Mouse (Mus musculus) kidney, embryonic 15.5 days (tissue): ENCODE measurements at regions not wholly inside any gene's neighbourhood (a gene's known extent, or its start where the extent isn't known, plus 50 kb on each side); places are given as distances from the start of the nearest gene placed in this dataset.

Experiments used
- ATAC-seq: fragments of 200-750 bp; cut with Nextera tagmentation; replicated peaks from 2 replicates; pipeline ENCODE4 v1.8.0; 2017; ENCODE audit warnings: moderate TSS enrichment; ENCODE audit not compliant: low FRiP score
- H3K27ac ChIP-seq: fragments of 300-500 bp; sonication (generic); 2 replicates; pipeline ENCODE4 v1.5.1; 2015; ENCODE audit warnings: mild to moderate bottlenecking, inconsistent platforms
- H3K27me3 ChIP-seq: fragments of 300-500 bp; sonication (generic); 2 replicates; pipeline ENCODE4 v1.6.1; 2015; ENCODE audit warnings: inconsistent platforms
- H3K36me3 ChIP-seq: fragments of 300-500 bp; sonication (generic); 2 replicates; pipeline ENCODE4 v1.6.1; 2015; ENCODE audit warnings: inconsistent platforms
- H3K4me1 ChIP-seq: fragments of 300-500 bp; sonication (generic); 2 replicates; pipeline ENCODE4 v1.6.1; 2015; ENCODE audit warnings: inconsistent platforms
- H3K4me2 ChIP-seq: fragments of 300-500 bp; sonication (generic); 2 replicates; pipeline ENCODE4 v1.6.1; 2015; ENCODE audit warnings: moderate library complexity, mild to moderate bottlenecking, inconsistent platforms
- H3K4me3 ChIP-seq: fragments of 300-500 bp; sonication (generic); replicated peaks from 2 replicates; pipeline ENCODE4 v1.5.1; 2015; ENCODE audit warnings: mild to moderate bottlenecking, inconsistent platforms
- H3K9ac ChIP-seq: fragments of 300-500 bp; sonication (generic); 2 replicates; pipeline ENCODE4 v1.6.1; 2015; ENCODE audit warnings: mild to moderate bottlenecking, inconsistent platforms
- H3K9me3 ChIP-seq: fragments of 300-500 bp; sonication (generic); replicated peaks from 2 replicates; pipeline ENCODE4 v1.6.1; 2016; ENCODE audit warnings: inconsistent platforms
- WGBS: fragments of 180-500 bp; shearing (Covaris S2); methylation state at CpG from one replicate; pipeline ENCODE4 v1.1.7; 2015; ENCODE audit warnings: mixed read lengths; 5-methylcytosine and 5-hydroxymethylcytosine counted together

- no peaks in the 10 kb centered on the region for H3K9me3 ChIP-seq
- H3K4me3 ChIP-seq: no peak overlapping the region
- ATAC-seq: peak; percentile 67
- no peak overlapping the region for H3K9ac ChIP-seq
- no peak overlapping the region for H3K4me2 ChIP-seq
- H3K27me3 ChIP-seq: 0 out of 2 replicates have a peak, but pooled peaks cover 8% of the 10 kb centered on the region
- H3K4me1 ChIP-seq: 0 out of 2 replicates have a peak, but pooled peaks cover 4% of the 10 kb centered on the region
- H3K36me3 ChIP-seq: no peaks in the 10 kb centered on the region
- 50% methylated on average over 10 of the region's 10 CpGs for WGBS
- no peak overlapping the region for H3K27ac ChIP-seq
Measured at GRCm38 (mm10) chr3:128087163-128087562, 191.0 kb upstream of the Fam241a start.

- Histone ChIP-seq H3K9ac (no peak overlapping the region), H3K9me3 (no peaks in the 10 kb centered on the region), H3K27ac (no peak overlapping the region), H3K4me2 (no peak overlapping the region), H3K4me3 (no peak overlapping the region), H3K27me3 (0 out of 2 replicates have a peak, but pooled peaks cover 8% of the 10 kb centered on the region), H3K36me3 (no peaks in the 10 kb centered on the region), H3K4me1 (no peaks in the 10 kb centered on the region)
- 81% methylated on average over 6 of the region's 6 CpGs for WGBS
- ATAC-seq: no peak
Measured at GRCm38 (mm10) chr3:128082463-128082862, 186.3 kb upstream of the Fam241a start.

- 76% methylated on average over 1 of the region's 1 CpGs for WGBS
- H3K4me1 ChIP-seq: no peaks in the 10 kb centered on the region
- H3K36me3 ChIP-seq: no peaks in the 10 kb centered on the region
- 0 out of 2 replicates have a peak, but pooled peaks cover 2% of the 10 kb centered on the region for H3K27me3 ChIP-seq
- no peak overlapping the region for H3K4me3 ChIP-seq
- H3K9ac ChIP-seq: no peak overlapping the region
- H3K9me3 ChIP-seq: no peaks in the 10 kb centered on the region
- no peak for ATAC-seq
- no peak overlapping the region for H3K4me2 ChIP-seq
- H3K27ac ChIP-seq: no peak overlapping the region
Measured at GRCm38 (mm10) chr3:128081430-128081829, 185.3 kb upstream of the Fam241a start.

GRCm38 (mm10) chr3:128067861-128068260, 171.7 kb upstream of the Fam241a start:
- no peaks in the 10 kb centered on the region for H3K27me3 ChIP-seq
- no peak overlapping the region for H3K9ac ChIP-seq
- H3K9me3 ChIP-seq: no peaks in the 10 kb centered on the region
- no peak overlapping the region for H3K27ac ChIP-seq
- WGBS: 78% methylated on average over 4 of the region's 4 CpGs
- no peaks in the 10 kb centered on the region for H3K4me1 ChIP-seq
- no peak overlapping the region for H3K4me2 ChIP-seq
- H3K36me3 ChIP-seq: no peaks in the 10 kb centered on the region
- no peak overlapping the region for H3K4me3 ChIP-seq
- no peak for ATAC-seq

GRCm38 (mm10) chr3:128054031-128054430, 157.9 kb upstream of the Fam241a start:
- Histone ChIP-seq H3K4me2 (no peak overlapping the region), H3K9me3 (no peaks in the 10 kb centered on the region), H3K4me1 (no peaks in the 10 kb centered on the region), H3K27me3 (no peaks in the 10 kb centered on the region), H3K9ac (no peak overlapping the region), H3K36me3 (no peaks in the 10 kb centered on the region), H3K4me3 (no peak overlapping the region), H3K27ac (no peak overlapping the region)
- ATAC-seq: no peak
- 49% methylated on average over 9 of the region's 9 CpGs for WGBS

GRCm38 (mm10) chr3:128043709-128044108, 147.6 kb upstream of the Fam241a start:
- no peak overlapping the region for H3K4me3 ChIP-seq
- H3K9me3 ChIP-seq: no peaks in the 10 kb centered on the region
- ATAC-seq: no peak
- H3K36me3 ChIP-seq: no peaks in the 10 kb centered on the region
- no peaks in the 10 kb centered on the region for H3K27me3 ChIP-seq
- H3K4me1 ChIP-seq: peaks cover 15% of the 10 kb centered on the region
- WGBS: 49% methylated on average over 3 of the region's 3 CpGs
- no peak overlapping the region for H3K4me2 ChIP-seq
- H3K9ac ChIP-seq: no peak overlapping the region
- no peak overlapping the region for H3K27ac ChIP-seq

- Histone ChIP-seq H3K4me1 (peaks cover 23% of the 10 kb centered on the region), H3K27ac (peak overlapping the region; percentile 52)
- 29% methylated on average over 12 of the region's 12 CpGs for WGBS
Measured at GRCm38 (mm10) chr3:128040407-128041115, 144.4 kb upstream of the Fam241a start.

GRCm38 (mm10) chr3:128039185-128039584, 143.1 kb upstream of the Fam241a start:
- H3K4me2 ChIP-seq: peak overlapping the region; percentile 16
- peak overlapping the region; percentile 56 for H3K27ac ChIP-seq
- peak; percentile 75 for ATAC-seq
- H3K4me1 ChIP-seq: peaks cover 23% of the 10 kb centered on the region
- 23% methylated on average over 5 of the region's 5 CpGs for WGBS
- H3K4me3 ChIP-seq: no peak overlapping the region
- H3K36me3 ChIP-seq: no peaks in the 10 kb centered on the region
- no peaks in the 10 kb centered on the region for H3K27me3 ChIP-seq
- no peak overlapping the region for H3K9ac ChIP-seq
- no peaks in the 10 kb centered on the region for H3K9me3 ChIP-seq

More at GRCm38 (mm10) chr3:128040407-128041115, 144.4 kb upstream of the Fam241a start:
- peak; percentile 90 for ATAC-seq
- Histone ChIP-seq H3K4me3 (no peak overlapping the region), H3K9me3 (no peaks in the 10 kb centered on the region), H3K4me2 (peak overlapping the region; percentile 18), H3K27me3 (no peaks in the 10 kb centered on the region), H3K9ac (no peak overlapping the region), H3K36me3 (no peaks in the 10 kb centered on the region)

- no peaks in the 10 kb centered on the region for H3K27me3 ChIP-seq
- no peak for ATAC-seq
- H3K36me3 ChIP-seq: no peaks in the 10 kb centered on the region
- H3K27ac ChIP-seq: no peak overlapping the region
- peaks cover 23% of the 10 kb centered on the region for H3K4me1 ChIP-seq
- WGBS: 41% methylated on average over 10 of the region's 10 CpGs
- H3K4me3 ChIP-seq: no peak overlapping the region
- no peaks in the 10 kb centered on the region for H3K9me3 ChIP-seq
- 0 out of 2 replicates have a peak overlapping the region, but pooled peaks have one; percentile 5 for H3K4me2 ChIP-seq
- no peak overlapping the region for H3K9ac ChIP-seq
Measured at GRCm38 (mm10) chr3:128036538-128036937, 140.4 kb upstream of the Fam241a start.

- no peak for ATAC-seq
- Histone ChIP-seq H3K4me2 (no peak overlapping the region), H3K36me3 (no peaks in the 10 kb centered on the region), H3K4me1 (no peaks in the 10 kb centered on the region), H3K27ac (no peak overlapping the region), H3K9ac (no peak overlapping the region), H3K4me3 (no peak overlapping the region), H3K9me3 (no peaks in the 10 kb centered on the region), H3K27me3 (peaks cover 3% of the 10 kb centered on the region; the same call in 1 of the 2 replicates)
- WGBS: 91% methylated on average over 3 of the region's 3 CpGs
Measured at GRCm38 (mm10) chr3:128030352-128030751, 134.2 kb upstream of the Fam241a start.

- Histone ChIP-seq H3K36me3 (no peaks in the 10 kb centered on the region), H3K9ac (no peak overlapping the region), H3K4me2 (no peak overlapping the region), H3K27me3 (peaks cover 3% of the 10 kb centered on the region; the same call in 1 of the 2 replicates), H3K27ac (no peak overlapping the region), H3K9me3 (no peaks in the 10 kb centered on the region), H3K4me1 (no peaks in the 10 kb centered on the region), H3K4me3 (no peak overlapping the region)
- ATAC-seq: no peak
- WGBS: 46% methylated on average over 5 of the region's 5 CpGs
Measured at GRCm38 (mm10) chr3:128029565-128029915, 133.4 kb upstream of the Fam241a start.

GRCm38 (mm10) chr3:128028856-128029564, 132.9 kb upstream of the Fam241a start:
- Histone ChIP-seq H3K4me3 (no peak overlapping the region), H3K9ac (no peak overlapping the region), H3K27ac (no peak overlapping the region), H3K9me3 (no peaks in the 10 kb centered on the region), H3K4me2 (no peak overlapping the region), H3K36me3 (no peaks in the 10 kb centered on the region), H3K4me1 (no peaks in the 10 kb centered on the region), H3K27me3 (peaks cover 3% of the 10 kb centered on the region; the same call in 1 of the 2 replicates)
- WGBS: 20% methylated on average over 11 of the region's 11 CpGs
- no peak for ATAC-seq
